Mouse (Mus musculus) MEL (cell line): ENCODE data around the gene Mthfd2l. TPM values are rescaled to one million over a fixed set of nuclear protein-coding genes. Genes with fewer than 3 reads are reported as not detected.

Experiments
- DNase-seq: peaks from one replicate; pipeline ENCODE4 v3.0.0; 2011; ENCODE audit warnings: low read depth, low spot score
- H3K27ac ChIP-seq: 2 replicates; pipeline ENCODE4 v1.5.1; 2012; ENCODE audit warnings: low read depth, mild to moderate bottlenecking, control low read depth, low read length, moderate library complexity; ENCODE audit not compliant: control insufficient read depth
- H3K27me3 ChIP-seq, 2 experiments: fragments of 150-350 bp in 1 of 2; sonication (generic) in 1 of 2; 2 replicates each; pipeline ENCODE4 v1.6.1; 2012; ENCODE audit warnings: low read length in 2 of 2, mild to moderate bottlenecking in 2 of 2, improper control_type of control experiment in 1 of 2, moderate library complexity in 1 of 2; ENCODE audit not compliant: insufficient read depth in 2 of 2, control insufficient read depth in 1 of 2
- H3K36me3 ChIP-seq, 2 experiments: 2 replicates each; pipeline ENCODE4 v1.6.1; 2012 to 2014; ENCODE audit warnings: low read length in 2 of 2, improper control_type of control experiment in 1 of 2, inconsistent platforms in 1 of 2, mild to moderate bottlenecking in 1 of 2; ENCODE audit not compliant: insufficient read depth in 2 of 2, control insufficient read depth in 1 of 2
- H3K4me1 ChIP-seq, 2 experiments: fragments of 150-350 bp in 1 of 2; sonication (generic) in 1 of 2; 2 replicates each; pipeline ENCODE4 v1.6.1; 2012; ENCODE audit warnings: low read length in 2 of 2, improper control_type of control experiment in 1 of 2, mild to moderate bottlenecking in 1 of 2; ENCODE audit not compliant: insufficient read depth in 2 of 2, control insufficient read depth in 1 of 2
- H3K4me3 ChIP-seq, 2 experiments: fragments of 150-350 bp in 1 of 2; sonication (generic) in 1 of 2; 2 replicates each; pipeline ENCODE4 v1.5.1; 2012; ENCODE audit warnings: low read depth in 2 of 2, low read length in 2 of 2, mild to moderate bottlenecking in 2 of 2, moderate library complexity in 2 of 2, control low read depth in 1 of 2, improper control_type of control experiment in 1 of 2; ENCODE audit not compliant: control insufficient read depth in 1 of 2, insufficient read depth in 1 of 2
- H3K79me2 ChIP-seq: 2 replicates; pipeline ENCODE4 v1.6.1; 2012; ENCODE audit warnings: mild to moderate bottlenecking, low read length, moderate library complexity; ENCODE audit not compliant: control insufficient read depth, poor library complexity, insufficient read depth
- H3K9ac ChIP-seq: 2 replicates; pipeline ENCODE4 v1.6.1; 2012; ENCODE audit warnings: low read depth, mild to moderate bottlenecking, control low read depth, low read length, moderate library complexity; ENCODE audit not compliant: control insufficient read depth, poor library complexity, severe bottlenecking
- H3K9me3 ChIP-seq: fragments of 150-350 bp; sonication (generic); replicated peaks from 2 replicates; pipeline ENCODE4 v1.6.1; 2012; ENCODE audit warnings: mild to moderate bottlenecking, low read length, improper control_type of control experiment, moderate library complexity; ENCODE audit not compliant: insufficient read depth
- CHD2 ChIP-seq: IDR thresholded peaks from 2 replicates; pipeline ENCODE4 v1.6.1; 2011; ENCODE audit warnings: low read length, improper control_type of control experiment
- CTCF ChIP-seq, 3 experiments: IDR thresholded peaks in 2 of 3; conservative IDR thresholded peaks in 1 of 3; 2 replicates each; pipeline ENCODE4 v1.5.1; 2011 to 2012; ENCODE audit warnings: low read length in 3 of 3, low read depth in 2 of 3, mild to moderate bottlenecking in 2 of 3, improper control_type of control experiment in 1 of 3, inconsistent platforms in 1 of 3, mixed read lengths in 1 of 3, moderate library complexity in 1 of 3; ENCODE audit not compliant: control insufficient read depth in 1 of 3, insufficient read depth in 1 of 3, poor library complexity in 1 of 3, severe bottlenecking in 1 of 3
- E2F4 ChIP-seq: IDR thresholded peaks from 2 replicates; pipeline ENCODE4 v1.6.1; 2011; ENCODE audit warnings: low read depth, low read length, improper control_type of control experiment, borderline replicate concordance
- ELF1 ChIP-seq: IDR thresholded peaks from 2 replicates; pipeline ENCODE4 v1.6.1; 2014; ENCODE audit warnings: low read depth, mild to moderate bottlenecking, inconsistent platforms, low read length, improper control_type of control experiment, moderate library complexity
- EP300 ChIP-seq, 2 experiments: IDR thresholded peaks; 2 replicates each; pipeline ENCODE4 v1.6.1; 2011; ENCODE audit warnings: improper control_type of control experiment in 2 of 2, low read length in 2 of 2, low read depth in 1 of 2, mild to moderate bottlenecking in 1 of 2
- GATA1 ChIP-seq: IDR thresholded peaks from 2 replicates; pipeline ENCODE4 v1.6.1; 2011; ENCODE audit warnings: low read depth, low read length, improper control_type of control experiment
- JUND ChIP-seq: IDR thresholded peaks from 2 replicates; pipeline ENCODE4 v1.6.1; 2011; ENCODE audit warnings: low read depth, mild to moderate bottlenecking, improper control_type of control experiment, low read length
- KAT2A ChIP-seq: conservative IDR thresholded peaks from 2 replicates; pipeline ENCODE4 v1.6.1; 2012; ENCODE audit warnings: low read depth, low read length, improper control_type of control experiment, inconsistent platforms
- USF2 ChIP-seq, 2 experiments: IDR thresholded peaks; 2 replicates each; pipeline ENCODE4 v1.6.1; 2011 to 2012; ENCODE audit warnings: improper control_type of control experiment in 2 of 2, low read length in 2 of 2, borderline replicate concordance in 1 of 2, inconsistent platforms in 1 of 2, low read depth in 1 of 2, mild to moderate bottlenecking in 1 of 2; ENCODE audit not compliant: insufficient read depth in 1 of 2
- ZKSCAN1 ChIP-seq: IDR thresholded peaks from 2 replicates; pipeline ENCODE4 v1.6.1; 2012; ENCODE audit warnings: low read depth, mild to moderate bottlenecking, inconsistent platforms, low read length, improper control_type of control experiment, moderate library complexity
- polyA plus RNA-seq, 2 experiments: library from polyadenylated mRNA; stranded (reverse) in 1 of 2; unstranded in 1 of 2; fragments of >175 nt in 1 of 2; fragments of >200 nt in 1 of 2; gene quantifications; 2 replicates each; pipeline versions ENCODE4 v1.2.1 to v1.2.4; 2012; ENCODE audit warnings: low replicate concordance in 2 of 2, low read depth in 1 of 2; ENCODE audit not compliant: insufficient read length in 2 of 2, insufficient read depth in 1 of 2, missing spikeins in 1 of 2
- total RNA-seq: library from RNA; depleted of rRNA; stranded (reverse); fragments of 300-350 nt; gene quantifications from 2 replicates; pipeline ENCODE4 v1.2.3, GENCODE M21; 2012

Mthfd2l gene
- total and polyA plus RNA-seq, 3 experiments = not detected

DNA sequence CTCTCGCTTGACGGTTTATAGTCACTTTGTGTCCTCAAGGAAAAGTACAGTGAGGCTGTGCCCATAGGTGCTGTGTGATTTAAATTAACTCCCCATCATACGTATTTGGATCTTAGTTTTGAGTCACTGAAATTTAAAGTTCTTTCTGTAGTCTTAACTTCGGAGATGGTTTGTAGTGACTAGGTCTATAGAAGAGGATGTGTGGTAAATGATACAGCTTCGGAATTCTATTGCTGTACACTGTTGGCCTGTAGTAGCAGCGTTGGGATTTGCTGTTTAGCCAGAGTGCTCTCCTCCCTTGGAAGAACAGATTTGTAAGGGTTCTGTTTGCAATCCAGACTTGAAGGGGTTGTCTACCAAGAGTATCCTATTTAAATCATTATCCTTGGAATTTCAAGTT lies 994 bp downstream of the Mthfd2l start:
- H3K9me3 ChIP-seq = no peaks in the 10 kb centered on the region
- H3K9ac ChIP-seq = no peak overlapping the region
- no peak for TF ChIP-seq CTCF (IDR thresholded peaks at IDR 0.05 in 2 of 3, conservative IDR thresholded peaks at IDR 0.05 in 1 of 3; ENCODE audit: control insufficient read depth in 1 of 3, insufficient read depth in 1 of 3, low read depth in 2 of 3, low read length in 3 of 3, poor library complexity in 1 of 3, severe bottlenecking in 1 of 3)
- TF ChIP-seq E2F4 = no peak
- TF ChIP-seq CHD2 = no peak
- TF ChIP-seq GATA1 = no peak
- no peak for TF ChIP-seq JUND
- no peak for TF ChIP-seq ELF1
- H3K4me3 ChIP-seq = no peak overlapping the region
- no peaks in the 10 kb centered on the region for H3K4me1 ChIP-seq
- DNase-seq = no peak
- no peak overlapping the region for H3K27ac ChIP-seq
- H3K27me3 ChIP-seq = peaks cover 0 to 5% of the 10 kb centered on the region in 2 experiments; a peak in 2 of 4 replicates
- no peaks in the 10 kb centered on the region for H3K79me2 ChIP-seq
- H3K36me3 ChIP-seq = no peaks in the 10 kb centered on the region

DNA sequence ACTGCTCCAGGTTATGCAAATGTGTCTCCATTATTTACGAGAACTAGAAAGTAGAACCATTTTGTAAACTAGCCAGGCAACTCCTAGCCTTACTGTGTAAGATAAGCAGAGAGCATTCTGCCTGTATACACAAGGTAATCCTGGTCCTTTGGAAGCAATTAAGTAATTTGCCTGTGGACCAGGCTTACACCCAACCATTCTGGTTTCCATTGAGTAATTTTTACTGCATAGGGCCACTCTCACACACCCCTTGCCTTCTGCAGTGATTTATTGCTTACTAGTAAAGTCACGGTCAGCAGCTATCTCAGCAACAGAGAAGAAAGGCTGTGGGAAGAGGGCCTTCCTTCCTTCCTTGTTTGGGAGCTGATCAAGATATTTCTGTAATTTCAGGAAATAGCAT lies 5.8 kb downstream of the Mthfd2l start:
- Histone ChIP-seq H3K36me3 (no peaks in the 10 kb centered on the region), H3K27ac (no peak overlapping the region), H3K4me3 (no peak overlapping the region), H3K27me3 (peaks cover 2 to 10% of the 10 kb centered on the region in 2 experiments; a peak in 3 of 4 replicates), H3K4me1 (no peaks in the 10 kb centered on the region), H3K79me2 (no peaks in the 10 kb centered on the region), H3K9ac (no peak overlapping the region), H3K9me3 (no peaks in the 10 kb centered on the region)
- DNase-seq = no peak
- TF ChIP-seq KAT2A = no peak
- no peak for TF ChIP-seq USF2 (IDR thresholded peaks at IDR 0.05; ENCODE audit: borderline replicate concordance in 1 of 2, insufficient read depth in 1 of 2, low read depth in 1 of 2, low read length in 2 of 2)
- TF ChIP-seq ELF1 = no peak

DNA sequence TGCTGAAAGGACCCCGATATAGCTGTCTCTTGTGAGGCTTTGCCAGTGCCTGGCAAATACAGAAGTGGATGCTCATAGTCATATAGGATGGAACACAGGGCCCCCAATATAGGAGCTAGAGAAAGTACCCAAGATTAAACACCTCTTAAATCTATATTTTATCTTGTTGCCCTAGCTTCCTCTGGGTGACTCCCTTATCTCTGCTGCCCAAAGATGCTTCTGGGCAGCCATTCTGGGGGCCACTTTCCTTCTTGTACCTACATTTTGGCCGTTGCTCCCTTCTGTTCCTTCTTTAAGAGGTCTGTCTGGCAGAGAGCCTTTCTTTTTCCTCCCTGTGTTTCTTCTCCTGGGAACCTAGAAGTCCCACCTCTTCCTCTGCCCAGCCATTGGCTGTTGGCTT lies 14.5 kb downstream of the Mthfd2l start:
- peaks cover 8 to 10% of the 10 kb centered on the region in 2 experiments for H3K27me3 ChIP-seq
- no peaks in the 10 kb centered on the region for H3K9me3 ChIP-seq
- TF ChIP-seq ZKSCAN1 (no peak), EP300 (IDR thresholded peaks at IDR 0.05; ENCODE audit: low read depth in 1 of 2, low read length in 2 of 2) (no peak), KAT2A (no peak)
- no peaks in the 10 kb centered on the region for H3K79me2 ChIP-seq
- H3K4me3 ChIP-seq = no peak overlapping the region
- DNase-seq = no peak
- no peaks in the 10 kb centered on the region for H3K4me1 ChIP-seq
- H3K9ac ChIP-seq = no peak overlapping the region
- H3K36me3 ChIP-seq = no peaks in the 10 kb centered on the region
- H3K27ac ChIP-seq = no peak overlapping the region
